Mouse (Mus musculus): ENCODE results near the gene Paqr4.
"Not testable (repeated sequence)": the region's sequence is repeated elsewhere in the genome, so short reads cannot be mapped to it uniquely, and the experiment has no call there.

Paqr4 gene

DNA sequence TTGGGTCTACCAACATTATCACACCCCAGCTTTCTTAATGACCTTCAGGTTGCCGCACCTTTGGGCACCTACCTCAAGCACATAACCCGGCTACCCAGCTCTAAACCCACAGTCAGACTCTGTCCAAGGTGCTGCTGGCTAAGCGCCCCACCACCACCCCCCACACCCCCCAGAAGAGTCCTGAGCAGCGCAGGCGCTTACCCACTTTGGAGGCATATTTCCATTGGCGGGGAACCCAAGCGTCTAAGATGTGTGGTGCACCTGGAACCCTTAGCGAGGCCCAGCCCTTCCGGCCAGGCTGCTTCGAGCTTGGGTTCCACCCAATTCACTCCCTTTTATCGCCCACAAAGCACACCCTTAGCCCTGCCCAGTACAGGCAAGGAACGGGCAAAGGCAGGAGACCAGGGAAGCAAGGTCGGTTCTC, at the start of gene Paqr4:
Gene Paqr4 (minus strand): TSS at position 270 of the 424 bp plus-strand sequence.
- DNase-seq (ENCODE audit: low spot score in 2 of 2): no peak

DNA sequence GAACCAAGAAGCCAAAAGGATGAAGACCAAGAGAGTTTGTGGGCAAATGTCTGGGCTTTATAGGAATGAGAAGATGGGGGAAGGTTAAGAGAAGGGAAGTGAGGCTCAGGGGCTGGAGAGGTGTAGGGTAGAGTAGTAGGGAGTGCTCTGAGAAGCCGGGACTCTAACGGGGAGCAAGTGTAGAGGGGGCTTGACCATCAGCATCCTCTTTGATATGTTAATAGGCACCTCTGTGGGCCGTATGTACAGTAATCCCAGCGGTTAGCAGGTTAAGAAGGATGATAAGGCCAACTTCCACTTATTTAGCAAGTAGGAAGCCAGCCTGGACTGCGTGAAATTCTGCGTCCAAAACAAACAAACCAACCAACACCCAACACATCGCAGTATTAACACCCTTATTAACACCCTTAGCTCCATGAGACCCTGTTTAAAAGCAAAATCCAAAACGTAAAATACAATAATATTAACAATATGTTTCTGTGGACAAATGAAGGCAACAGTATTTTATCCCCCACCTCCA, 49.1 kb upstream of the Paqr4 start:
- no peak for DNase-seq (ENCODE audit: low spot score in 2 of 2)

DNA sequence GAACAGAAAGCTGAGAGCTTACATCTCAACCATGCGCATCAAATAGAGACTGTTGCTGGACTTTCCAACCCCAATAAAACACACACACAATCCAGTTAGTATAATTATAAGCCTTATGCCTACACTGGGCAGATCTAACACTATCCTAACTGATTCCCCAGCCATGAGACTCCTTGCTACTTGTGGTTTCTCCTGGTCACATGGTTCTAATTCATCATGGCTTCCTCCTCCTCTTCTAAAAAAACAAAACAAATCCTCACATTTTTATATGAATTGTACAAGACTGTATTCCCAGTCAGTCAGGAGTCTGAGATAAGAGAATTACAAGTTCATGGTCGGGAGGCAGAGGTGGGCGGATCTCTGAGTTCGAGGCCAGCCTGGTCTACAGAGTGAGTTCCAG, 48.3 kb upstream of the Paqr4 start:
- DNase-seq (ENCODE audit: low spot score in 2 of 2): no peak

DNA sequence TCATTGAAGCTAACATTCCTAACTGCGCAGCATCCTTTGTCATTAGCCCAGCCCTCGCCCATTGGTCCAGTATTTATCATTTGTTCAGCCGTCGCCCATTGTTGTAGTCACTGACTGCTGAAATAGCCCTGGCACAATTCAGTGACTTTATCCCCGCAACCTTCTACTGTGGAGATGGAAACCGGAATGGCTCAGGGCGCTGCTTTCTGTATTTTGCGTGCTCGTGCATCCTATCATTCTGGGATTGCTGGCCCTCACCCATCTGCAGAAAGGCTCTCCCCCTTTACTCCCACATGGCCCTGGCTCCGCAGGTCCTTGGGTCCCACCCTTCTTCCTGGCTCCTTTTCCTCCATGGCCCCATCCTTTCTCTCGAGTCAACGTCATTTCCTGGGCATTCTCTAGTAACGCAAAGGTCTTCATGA, 45.9 kb upstream of the Paqr4 start:
- DNase-seq (ENCODE audit: low spot score in 2 of 2): no peak

GRCm38 (mm10) chr17:23785561-23786471, 45.1 kb upstream of the Paqr4 start, which contains the start of gene Flywch2:
TSS of gene Flywch2 (minus strand) at chr17:23786081.
- DNase-seq (ENCODE audit: low spot score in 2 of 2): peak; percentile 71 to 75

DNA sequence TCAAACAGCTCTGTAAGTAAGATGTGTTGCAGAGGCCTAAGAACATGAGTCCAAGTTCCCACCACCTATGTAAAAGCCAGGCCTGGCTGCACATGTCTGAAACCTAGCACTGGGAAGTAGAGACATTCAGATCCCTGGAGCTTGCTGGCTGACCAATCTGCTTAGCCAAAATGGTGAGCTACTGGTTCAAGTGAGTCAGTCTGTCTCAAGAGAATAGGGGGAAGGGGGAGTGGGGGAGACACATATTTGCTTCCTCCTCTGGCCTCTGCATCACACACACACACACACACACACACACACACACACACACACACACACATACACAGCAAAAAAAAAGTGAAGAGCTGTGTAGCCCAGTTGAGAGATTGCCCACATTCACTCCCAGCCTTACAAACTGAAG, 42.7 kb upstream of the Paqr4 start:
- no peak for DNase-seq (ENCODE audit: low spot score in 2 of 2)

GRCm38 (mm10) chr17:23778447-23778846, 37.8 kb upstream of the Paqr4 start:
- no peak for DNase-seq (ENCODE audit: low spot score in 2 of 2)

DNA sequence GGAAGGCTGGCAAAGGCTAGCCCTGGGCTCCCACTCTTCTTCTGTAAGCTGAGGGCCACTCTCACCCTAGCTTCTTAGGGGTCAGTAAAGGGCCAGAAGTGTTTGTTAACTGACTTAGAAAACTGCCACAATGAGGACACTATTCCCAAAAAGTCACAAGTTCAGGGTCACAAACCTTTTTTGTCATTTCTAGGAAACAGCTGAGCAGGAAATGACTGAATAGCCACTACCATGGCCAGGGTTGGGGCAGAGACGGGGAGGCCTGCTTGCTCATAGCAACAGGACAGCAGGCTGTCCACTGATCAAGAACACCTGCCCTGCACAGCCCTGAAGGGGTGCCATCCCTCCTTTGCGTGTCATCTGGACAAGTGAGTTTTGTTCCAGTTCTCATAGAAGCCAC, 36.5 kb upstream of the Paqr4 start:
- DNase-seq (ENCODE audit: low spot score in 2 of 2): no peak

DNA sequence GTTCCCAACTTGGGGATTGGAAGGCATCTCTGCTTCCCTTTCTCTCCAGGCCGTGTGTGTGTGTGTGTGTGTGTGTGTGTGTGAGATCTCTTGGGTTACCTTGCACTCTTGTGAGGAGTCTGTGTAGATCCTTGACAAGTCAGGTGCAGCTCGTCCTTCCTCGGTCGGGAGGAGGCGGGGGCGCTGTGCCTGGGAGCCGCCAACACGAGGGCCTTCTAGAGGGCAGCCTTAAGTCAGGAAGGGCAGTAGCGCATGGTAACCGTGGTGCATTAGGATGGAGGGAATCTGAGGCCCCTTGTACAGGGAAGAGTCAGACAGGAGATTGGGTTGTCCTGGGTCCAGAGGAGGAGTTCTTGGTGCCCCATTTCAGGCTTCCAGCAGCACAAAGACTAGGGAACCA, 35.5 kb upstream of the Paqr4 start:
- no peak for DNase-seq (ENCODE audit: low spot score in 2 of 2)

GRCm38 (mm10) chr17:23774090-23774489, 33.4 kb upstream of the Paqr4 start:
- DNase-seq (ENCODE audit: low spot score in 2 of 2): peak; percentile 65 to 71

GRCm38 (mm10) chr17:23773676-23774075, 33.0 kb upstream of the Paqr4 start:
- no peak for DNase-seq (ENCODE audit: low spot score in 2 of 2)

GRCm38 (mm10) chr17:23772219-23772556, 31.5 kb upstream of the Paqr4 start:
- DNase-seq (ENCODE audit: low spot score in 2 of 2): not testable (repeated sequence)

- DNase-seq (ENCODE audit: low spot score in 2 of 2): peak; percentile 97 to 98
Measured at GRCm38 (mm10) chr17:23771284-23772218, 30.9 kb upstream of the Paqr4 start, which contains the start of gene Flywch1. TSS of gene Flywch1 (minus strand) at chr17:23771602.

GRCm38 (mm10) chr17:23770896-23771283, 30.2 kb upstream of the Paqr4 start:
- DNase-seq (ENCODE audit: low spot score in 2 of 2): peak in 1 of 2 experiments; percentile 33

- DNase-seq (ENCODE audit: low spot score in 2 of 2): no peak
Measured at GRCm38 (mm10) chr17:23770493-23770892, 29.8 kb upstream of the Paqr4 start.

GRCm38 (mm10) chr17:23762976-23763375, 22.3 kb upstream of the Paqr4 start:
- no peak for DNase-seq (ENCODE audit: low spot score in 2 of 2)

- no peak for DNase-seq (ENCODE audit: low spot score in 2 of 2)
Measured at GRCm38 (mm10) chr17:23761155-23761554, 20.5 kb upstream of the Paqr4 start.

DNA sequence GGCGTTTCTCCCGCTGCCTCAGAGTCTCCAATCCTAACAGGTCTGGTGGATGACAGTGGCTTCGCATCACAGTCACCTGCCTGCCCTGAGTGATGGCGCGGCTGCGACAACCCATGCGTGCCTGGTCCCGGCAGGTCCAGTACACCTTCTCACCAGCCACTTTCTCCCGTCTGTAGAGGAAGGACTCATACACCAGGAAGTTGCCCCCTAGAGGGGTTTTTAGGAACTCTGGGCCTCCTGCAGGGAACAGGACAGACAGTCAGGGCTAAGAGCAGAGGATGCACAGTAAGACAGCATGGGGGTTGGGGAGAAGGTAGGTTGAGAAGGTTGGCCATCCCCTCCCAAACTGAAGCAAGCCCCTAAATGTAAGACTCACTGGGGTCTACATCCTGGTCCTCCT, 19.6 kb upstream of the Paqr4 start:
- DNase-seq (ENCODE audit: low spot score in 2 of 2): no peak

DNA sequence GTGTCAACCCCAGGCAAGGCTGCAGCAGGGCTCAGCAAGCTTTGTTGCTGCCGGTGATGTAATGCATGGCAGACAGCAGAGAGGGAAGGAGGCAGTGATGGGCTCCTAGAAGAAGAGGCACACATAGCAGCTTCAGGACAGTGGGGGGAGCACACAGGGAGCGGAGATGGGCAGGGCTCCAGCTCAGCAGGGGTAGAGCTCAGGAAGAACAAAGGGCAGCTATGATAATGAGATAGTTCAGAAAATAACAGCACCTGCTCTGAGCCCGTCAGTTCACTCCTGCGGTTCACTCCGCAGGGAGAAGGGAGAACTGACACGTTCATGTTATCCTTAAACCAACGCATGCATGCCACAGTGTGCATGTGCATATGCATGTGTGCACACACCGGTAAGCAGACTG, 18.1 kb upstream of the Paqr4 start:
- DNase-seq (ENCODE audit: low spot score in 2 of 2): no peak

DNA sequence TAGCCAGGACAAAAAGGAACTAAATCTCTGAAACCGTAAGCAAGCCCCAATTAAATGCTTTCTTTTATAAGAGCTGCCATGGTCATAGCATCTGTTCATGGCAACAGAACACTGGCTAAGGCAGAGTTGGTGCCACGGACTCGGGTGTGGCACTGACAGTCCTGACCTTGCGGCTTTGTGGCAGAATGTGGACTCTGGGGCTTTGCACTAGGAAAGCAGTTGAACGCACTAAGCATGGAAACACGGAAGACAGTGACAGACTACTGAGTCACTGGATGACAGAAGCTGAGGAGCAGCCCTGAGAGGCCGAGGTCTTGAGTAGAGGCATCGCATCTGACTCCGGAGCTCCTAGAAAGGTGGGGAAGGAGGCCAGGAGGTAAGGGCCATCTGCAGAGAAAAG, 16.9 kb upstream of the Paqr4 start:
- no peak for DNase-seq (ENCODE audit: low spot score in 2 of 2)

DNA sequence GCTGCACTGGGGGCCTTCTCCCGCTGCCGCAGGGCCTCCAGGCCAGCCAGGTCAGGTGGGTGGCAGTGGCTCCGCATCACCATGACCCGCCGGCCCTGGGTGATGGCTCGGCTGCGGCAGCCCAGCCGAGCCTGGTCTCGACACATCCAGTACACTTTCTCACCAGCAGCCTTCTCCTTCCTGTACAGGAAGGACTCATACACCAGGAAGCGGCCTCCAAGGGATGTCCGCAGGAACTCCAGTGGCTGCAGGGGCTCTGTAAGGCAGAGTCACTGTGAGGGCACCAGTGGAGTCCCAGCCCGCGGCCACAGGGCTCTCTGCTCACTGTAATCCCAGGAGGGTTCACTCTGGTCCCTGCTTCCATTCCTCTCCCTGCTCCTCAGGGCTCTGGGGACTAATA, 15.0 kb upstream of the Paqr4 start:
- DNase-seq (ENCODE audit: low spot score in 2 of 2): no peak

All from frontal cortex, postnatal 25 days (tissue).